Mouse (Mus musculus): ENCODE measurements around the gene Pml.

Gene Pml

DNA sequence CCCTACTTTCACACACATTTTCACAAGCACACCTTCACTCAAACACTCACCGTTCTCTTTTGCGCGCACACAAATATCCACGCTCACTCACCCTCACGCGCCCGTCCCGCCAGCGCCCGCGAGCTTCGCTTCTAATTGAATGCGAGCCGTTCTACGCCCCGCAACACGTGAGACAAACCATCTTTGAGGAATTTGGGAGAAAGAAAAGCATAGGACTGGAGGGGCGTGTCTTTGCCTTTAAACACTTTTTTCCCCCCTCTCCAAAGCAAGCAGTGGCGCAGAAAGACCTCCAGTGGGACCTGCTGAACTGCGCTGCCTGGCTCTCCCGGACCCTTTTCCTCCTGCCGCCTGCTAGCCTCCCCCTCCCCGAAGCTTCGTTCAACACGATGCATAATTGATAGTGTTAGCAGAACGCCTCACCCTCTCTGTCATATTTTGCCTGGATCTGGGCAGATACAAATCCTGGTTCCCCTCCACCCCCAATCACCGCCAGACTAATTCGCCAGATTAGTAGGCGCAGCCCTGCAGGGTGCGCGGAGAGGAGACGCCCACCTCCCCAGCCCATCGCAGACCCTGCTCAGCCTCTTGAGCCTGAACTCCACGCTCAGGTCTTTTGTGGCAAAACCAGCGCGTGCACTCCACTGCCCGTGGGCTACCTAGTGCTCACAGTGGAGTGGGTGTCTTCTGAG lies 47.6 kb downstream of the Pml start:
- DNase-seq (ENCODE audit: low read depth, low spot score): no peak

- DNase-seq (ENCODE audit: low read depth, low spot score): no peak
Measured at GRCm38 (mm10) chr9:58201091-58201842, 48.3 kb downstream of the Pml start.

GRCm38 (mm10) chr9:58200270-58201090 lies 49.1 kb downstream of the Pml start:
- no peak for DNase-seq (ENCODE audit: low read depth, low spot score)

DNA sequence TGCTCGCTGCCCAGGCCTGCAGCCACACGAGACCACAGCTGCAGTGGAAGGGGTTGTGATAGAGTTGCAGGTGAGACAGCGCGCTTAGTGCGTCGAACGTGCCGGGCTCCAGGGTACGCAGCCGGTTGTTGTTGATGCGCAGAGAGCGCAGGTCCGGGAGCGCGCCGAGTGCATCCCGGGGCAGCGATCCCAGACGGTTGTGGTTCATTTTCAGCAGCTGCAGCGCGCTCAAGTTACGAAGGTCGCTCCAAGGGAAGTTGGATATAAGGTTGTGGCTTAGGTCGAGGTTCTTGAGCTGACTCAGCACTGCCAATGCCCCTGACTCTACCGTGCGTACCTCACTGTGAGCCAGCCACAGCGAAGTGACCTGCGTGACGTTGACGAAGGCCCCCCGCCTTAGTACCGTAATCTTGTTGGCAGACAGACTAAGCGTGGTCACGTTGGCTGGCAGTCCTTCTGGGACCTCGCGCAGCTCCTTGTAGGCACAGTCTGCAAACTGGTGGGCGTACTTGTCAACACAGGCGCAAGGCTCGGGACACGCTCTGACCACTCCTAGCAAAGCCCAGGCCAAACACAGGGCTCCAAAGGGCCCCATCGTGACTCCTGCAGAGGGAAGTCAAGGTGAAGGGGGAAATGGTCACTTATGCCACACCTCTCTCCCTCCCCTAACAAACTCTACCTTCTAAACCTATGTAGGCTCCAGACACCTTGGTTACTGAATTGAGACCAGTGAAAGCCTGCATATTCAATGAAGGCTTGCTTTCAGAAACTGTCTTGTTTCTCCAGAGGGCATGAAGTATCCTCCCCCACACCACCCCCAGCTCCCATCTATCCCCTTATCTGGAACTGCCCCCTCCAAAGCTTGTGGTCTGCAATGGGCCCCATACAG lies 50.0 kb downstream of the Pml start:
- DNase-seq (ENCODE audit: low read depth, low spot score): no peak

GRCm38 (mm10) chr9:58198801-58199371 lies 50.7 kb downstream of the Pml start:
- DNase-seq (ENCODE audit: low read depth, low spot score): no peak

DNA sequence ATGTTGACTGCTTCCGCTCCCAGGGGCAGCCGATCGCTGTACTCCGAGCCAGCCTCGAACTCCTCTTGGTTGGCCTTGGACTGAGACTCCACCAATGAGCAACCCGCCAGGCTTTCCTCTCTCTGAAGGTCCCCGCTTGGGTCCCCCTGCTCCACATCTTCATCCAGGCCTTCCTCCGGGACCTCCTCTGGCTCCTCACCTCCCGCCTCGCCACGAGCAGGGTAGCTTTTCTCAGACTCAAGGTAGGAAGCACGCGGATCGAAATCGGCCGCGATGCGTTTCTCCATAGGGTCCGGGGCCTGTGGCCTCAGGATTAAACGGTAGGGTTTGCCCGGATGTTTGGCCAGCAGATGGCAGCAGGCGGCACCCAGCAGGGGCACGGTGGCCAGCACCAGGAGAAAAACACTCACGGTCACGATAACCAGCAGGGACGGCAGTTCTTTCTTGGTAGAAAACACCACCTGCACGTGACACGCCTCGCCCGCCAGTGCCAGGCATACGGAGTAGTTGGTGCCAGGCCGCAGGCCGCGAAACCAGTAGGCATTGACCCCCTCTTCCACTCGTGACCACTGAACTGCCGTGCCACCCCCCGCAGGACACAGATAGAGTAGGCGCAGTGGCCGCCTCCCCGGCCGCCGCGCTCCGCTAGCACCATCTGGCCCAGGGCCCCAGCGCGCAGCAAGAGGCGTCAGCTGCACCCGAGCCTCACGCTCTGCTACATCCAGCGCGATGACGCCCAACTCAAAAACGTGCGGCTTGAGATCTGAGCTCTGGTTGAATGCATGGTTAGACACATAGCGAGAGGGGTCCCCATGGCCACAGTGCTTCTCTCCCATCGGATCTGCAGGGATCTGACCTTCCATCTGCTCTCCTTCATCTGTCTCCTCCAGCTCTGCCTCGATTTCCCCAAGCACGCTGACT lies 51.5 kb downstream of the Pml start:
- DNase-seq (ENCODE audit: low read depth, low spot score): no peak

DNA sequence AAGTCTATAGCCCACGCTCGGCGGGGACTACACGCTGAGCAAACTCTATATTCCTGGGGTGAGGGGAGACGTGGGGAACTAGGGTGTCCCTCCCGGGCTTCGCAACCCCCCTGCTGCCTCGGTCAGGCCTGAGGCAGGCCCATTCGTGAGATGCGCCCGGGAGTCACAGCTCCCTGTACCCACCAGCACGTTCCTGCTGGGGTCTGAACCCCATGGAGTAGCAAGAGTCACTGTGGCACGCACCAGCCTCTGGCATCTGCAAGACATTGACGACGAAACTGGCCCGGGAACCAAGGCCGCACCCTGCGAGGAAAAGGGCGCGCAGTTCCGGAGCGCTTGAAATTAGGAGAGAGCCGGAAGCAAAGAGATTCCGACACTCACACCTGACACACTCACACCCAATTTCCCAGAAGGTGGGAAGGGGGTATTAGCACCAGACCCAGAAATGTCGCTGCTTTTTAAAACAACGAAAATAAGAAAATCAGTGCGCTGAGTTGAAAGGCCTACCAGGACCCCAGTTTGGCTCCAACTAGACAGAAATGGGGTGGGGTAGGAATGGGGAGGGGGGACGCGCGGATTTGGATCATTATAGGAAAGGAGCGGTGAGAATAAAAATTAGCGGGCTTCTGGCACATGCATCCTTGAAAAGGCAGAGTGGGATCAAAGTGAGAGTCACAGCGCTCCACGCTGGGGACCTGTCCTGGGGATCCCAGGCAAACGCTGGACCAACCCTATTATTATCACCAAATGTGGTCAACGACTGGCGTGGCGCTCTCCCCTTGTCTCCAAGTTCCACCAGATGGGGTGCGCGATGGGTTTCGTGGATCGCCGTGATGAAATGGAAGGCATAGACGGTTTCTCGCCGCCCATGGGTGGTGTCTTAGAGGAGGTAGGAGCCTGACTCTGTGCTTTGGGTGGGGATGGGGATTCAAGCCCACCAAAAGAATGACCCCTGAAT lies 52.7 kb downstream of the Pml start:
- no peak for DNase-seq (ENCODE audit: low read depth, low spot score)

GRCm38 (mm10) chr9:58196141-58196540 lies 53.4 kb downstream of the Pml start:
- DNase-seq (ENCODE audit: low read depth, low spot score): no peak

GRCm38 (mm10) chr9:58195671-58196070 lies 53.9 kb downstream of the Pml start:
- no peak for DNase-seq (ENCODE audit: low read depth, low spot score)

- no peak for DNase-seq (ENCODE audit: low read depth, low spot score)
Measured at GRCm38 (mm10) chr9:58194222-58194621, 55.4 kb downstream of the Pml start.

DNA sequence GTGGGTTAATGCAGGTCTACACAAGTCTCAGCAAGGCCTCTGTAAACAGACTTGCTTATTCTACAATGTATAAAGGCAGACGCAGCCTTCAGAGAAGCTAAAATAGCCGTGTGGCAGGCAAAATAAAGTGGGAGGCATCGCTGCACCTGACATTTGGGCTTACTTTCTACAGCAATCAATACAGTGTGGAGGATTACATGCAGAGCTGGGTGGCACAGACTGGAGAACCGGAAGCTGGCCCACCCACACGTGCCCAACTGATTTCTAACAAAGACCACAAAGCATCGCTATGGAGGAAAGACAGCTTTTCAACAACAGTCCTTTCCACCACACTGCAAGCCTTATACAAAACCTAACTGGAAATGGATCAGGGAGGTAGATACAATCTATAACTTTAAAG lies 65.1 kb downstream of the Pml start:
- DNase-seq (ENCODE audit: low read depth, low spot score): no peak

DNA sequence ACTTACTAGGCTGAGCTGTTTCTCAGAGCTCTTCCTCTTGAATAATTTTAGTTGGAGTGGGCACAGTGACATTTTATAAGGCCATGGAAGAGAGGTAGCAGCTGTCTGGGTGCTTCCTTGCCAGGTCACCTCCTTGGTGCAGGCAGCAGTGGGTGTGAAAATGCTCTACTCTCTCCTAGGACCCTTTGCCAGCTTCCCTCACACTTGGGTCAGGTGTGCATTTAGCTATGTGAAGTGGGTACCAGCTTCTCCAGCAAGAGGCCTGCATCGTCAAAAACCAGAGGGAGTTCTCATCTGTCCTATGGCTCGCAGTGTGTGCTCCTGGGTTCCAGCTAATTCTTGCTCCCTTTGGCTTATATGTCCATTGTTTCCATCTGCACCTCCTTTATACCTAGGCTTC lies 70.2 kb downstream of the Pml start:
- DNase-seq (ENCODE audit: low read depth, low spot score): no peak

DNA sequence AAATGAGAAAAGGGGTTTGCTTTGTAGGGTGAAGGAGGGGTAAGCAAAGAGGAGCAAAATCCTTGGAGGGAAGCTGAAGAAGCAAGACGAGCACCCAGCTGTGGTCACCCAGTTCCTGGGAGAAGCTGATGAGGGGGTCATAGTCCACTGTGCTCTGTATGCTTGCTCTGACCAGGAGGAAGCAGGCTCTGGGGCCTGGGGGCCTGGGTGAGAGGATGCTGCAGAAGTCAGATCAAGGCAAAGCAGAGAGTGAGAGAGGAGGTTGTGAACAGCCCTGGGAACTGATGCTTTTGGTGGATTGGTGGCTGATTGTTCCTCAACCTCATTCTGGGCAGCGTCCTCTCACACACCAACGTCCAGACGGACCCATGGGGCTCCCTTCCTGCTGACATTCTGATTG lies 72.4 kb downstream of the Pml start:
- no peak for DNase-seq (ENCODE audit: low read depth, low spot score)

- no peak for DNase-seq (ENCODE audit: low read depth, low spot score)
Measured at GRCm38 (mm10) chr9:58175745-58176487, 73.7 kb downstream of the Pml start.

- no peak for DNase-seq (ENCODE audit: low read depth, low spot score)
Measured at GRCm38 (mm10) chr9:58174818-58175251, 74.8 kb downstream of the Pml start.

DNA sequence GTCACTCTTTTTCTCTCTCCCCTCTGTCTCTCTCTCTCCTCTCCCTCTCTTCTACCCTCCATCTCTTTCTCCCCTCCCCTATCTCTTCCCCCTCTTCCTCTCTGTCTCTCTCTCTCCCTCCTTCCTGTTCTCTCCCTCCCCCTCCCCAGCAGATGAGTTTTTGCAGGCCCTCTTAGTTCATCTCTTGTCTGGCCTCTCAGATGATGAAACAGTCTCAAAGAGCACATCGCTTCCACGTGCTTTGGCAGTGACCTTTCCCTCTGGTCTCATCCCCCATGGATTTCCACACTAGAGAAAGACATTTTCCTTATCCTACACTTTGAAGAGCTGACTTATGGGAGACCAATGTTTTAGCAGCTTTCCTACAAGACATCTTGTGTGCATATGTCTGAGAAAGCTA lies 76.7 kb downstream of the Pml start:
- DNase-seq (ENCODE audit: low read depth, low spot score): no peak

GRCm38 (mm10) chr9:58169426-58169825 lies 80.2 kb downstream of the Pml start:
- DNase-seq (ENCODE audit: low read depth, low spot score): no peak

- DNase-seq (ENCODE audit: low read depth, low spot score): no peak
Measured at GRCm38 (mm10) chr9:58168880-58169279, 80.7 kb downstream of the Pml start.
